Mouse (Mus musculus): ENCODE measurements around the gene Pik3r5. TPM values are rescaled to one million over a fixed set of nuclear protein-coding genes. Genes with fewer than 3 reads are reported as not detected.

Pik3r5 gene
- polyA plus RNA-seq, 1 experiment from 2014 or later = 0.74 TPM

- no peak overlapping the region for H3K27ac ChIP-seq (ENCODE audit: low read depth, low read length)
- H3K9ac ChIP-seq (ENCODE audit: low read depth, low read length) = no peak overlapping the region
- DNase-seq (ENCODE audit: low spot score) (no peak), ATAC-seq (ENCODE audit: low FRiP score) (no peak)
- H3K27me3 ChIP-seq (ENCODE audit: control insufficient read depth, insufficient read depth, low read length) = no peaks in the 10 kb centered on the region
- no peak overlapping the region for H3K4me2 ChIP-seq (replicated peaks; ENCODE audit: low read depth, low read length)
- H3K4me3 ChIP-seq (ENCODE audit: low read depth, low read length) = no peak overlapping the region
- no peaks in the 10 kb centered on the region for H3K36me3 ChIP-seq (ENCODE audit: control insufficient read depth, insufficient read depth, low read length)
- H3K4me1 ChIP-seq (replicated peaks; ENCODE audit: control insufficient read depth, insufficient read depth, low read length) = no peaks in the 10 kb centered on the region
- H3K9me3 ChIP-seq (ENCODE audit: control insufficient read depth, low read length) = no peaks in the 10 kb centered on the region
- WGBS = 69% methylated on average over 3 of the region's 3 CpGs
Observed at GRCm38 (mm10) chr11:68417001-68417400, 14.9 kb upstream of the Pik3r5 start.

GRCm38 (mm10) chr11:68417831-68418230, 14.1 kb upstream of the Pik3r5 start:
- peak; percentile 57 for DNase-seq (ENCODE audit: low spot score)
- no peak for ATAC-seq (ENCODE audit: low FRiP score)
- H3K9me3 ChIP-seq (ENCODE audit: control insufficient read depth, low read length) = no peaks in the 10 kb centered on the region
- no peak overlapping the region for H3K9ac ChIP-seq (ENCODE audit: low read depth, low read length)
- H3K27me3 ChIP-seq (ENCODE audit: control insufficient read depth, insufficient read depth, low read length) = no peaks in the 10 kb centered on the region
- H3K36me3 ChIP-seq (ENCODE audit: control insufficient read depth, insufficient read depth, low read length) = no peaks in the 10 kb centered on the region
- no peak overlapping the region for H3K4me2 ChIP-seq (replicated peaks; ENCODE audit: low read depth, low read length)
- WGBS = 47% methylated on average over 9 of the region's 9 CpGs
- H3K27ac ChIP-seq (ENCODE audit: low read depth, low read length) = no peak overlapping the region
- no peaks in the 10 kb centered on the region for H3K4me1 ChIP-seq (replicated peaks; ENCODE audit: control insufficient read depth, insufficient read depth, low read length)
- no peak overlapping the region for H3K4me3 ChIP-seq (ENCODE audit: low read depth, low read length)

DNA sequence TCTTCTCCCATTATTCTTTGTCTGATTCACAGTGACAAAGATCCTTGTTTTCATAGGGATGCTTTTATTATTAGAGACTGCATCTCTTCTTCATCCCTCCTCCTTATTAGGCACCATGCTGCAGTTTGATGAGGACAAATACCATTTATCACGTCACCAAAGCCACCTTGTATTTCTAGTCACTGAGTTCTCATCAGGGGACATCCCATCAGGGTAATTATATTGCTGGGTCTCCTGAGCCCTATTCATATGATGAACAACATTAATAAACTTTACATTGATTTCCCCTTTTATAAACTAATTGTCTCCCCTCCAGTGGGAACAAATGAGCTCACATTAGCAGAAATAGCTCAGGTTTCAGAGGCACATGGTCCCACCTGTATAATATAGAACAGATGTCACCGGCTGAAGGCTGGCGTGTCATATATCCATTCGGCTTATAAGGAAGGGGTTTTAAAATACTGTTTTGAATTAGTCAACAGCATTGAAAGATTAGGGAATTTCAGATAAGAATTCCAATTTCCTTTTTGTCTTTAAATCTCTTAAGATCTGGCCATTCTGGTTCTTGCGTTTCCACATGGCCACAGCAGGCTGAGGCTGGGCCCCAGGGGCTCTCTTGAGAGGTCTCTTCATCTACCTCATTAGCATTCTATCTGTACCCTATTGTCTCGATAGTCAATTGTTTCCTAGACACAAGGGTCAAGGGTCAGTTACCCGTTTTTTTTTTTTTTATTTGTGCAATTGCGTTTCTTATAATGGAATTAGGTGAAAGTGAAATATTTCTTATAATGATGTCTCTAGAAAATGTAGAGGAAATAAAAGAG, 6.2 kb upstream of the Pik3r5 start:
- no peak overlapping the region for H3K9ac ChIP-seq (ENCODE audit: low read depth, low read length)
- no peaks in the 10 kb centered on the region for H3K36me3 ChIP-seq (ENCODE audit: control insufficient read depth, insufficient read depth, low read length)
- no peaks in the 10 kb centered on the region for H3K9me3 ChIP-seq (ENCODE audit: control insufficient read depth, low read length)
- H3K4me2 ChIP-seq (replicated peaks; ENCODE audit: low read depth, low read length) = no peak overlapping the region
- peak; percentile 69 for ATAC-seq (ENCODE audit: low FRiP score)
- no peak overlapping the region for H3K27ac ChIP-seq (ENCODE audit: low read depth, low read length)
- H3K27me3 ChIP-seq (ENCODE audit: control insufficient read depth, insufficient read depth, low read length) = peaks cover 3% of the 10 kb centered on the region; the same call in 1 of the 2 replicates
- no peaks in the 10 kb centered on the region; the same call in 1 of the 2 replicates for H3K4me1 ChIP-seq (replicated peaks; ENCODE audit: control insufficient read depth, insufficient read depth, low read length)
- no peak overlapping the region for H3K4me3 ChIP-seq (ENCODE audit: low read depth, low read length)
- DNase-seq (ENCODE audit: low spot score) = peak; percentile 49
- 27% methylated on average over 8 of the region's 8 CpGs for WGBS

DNA sequence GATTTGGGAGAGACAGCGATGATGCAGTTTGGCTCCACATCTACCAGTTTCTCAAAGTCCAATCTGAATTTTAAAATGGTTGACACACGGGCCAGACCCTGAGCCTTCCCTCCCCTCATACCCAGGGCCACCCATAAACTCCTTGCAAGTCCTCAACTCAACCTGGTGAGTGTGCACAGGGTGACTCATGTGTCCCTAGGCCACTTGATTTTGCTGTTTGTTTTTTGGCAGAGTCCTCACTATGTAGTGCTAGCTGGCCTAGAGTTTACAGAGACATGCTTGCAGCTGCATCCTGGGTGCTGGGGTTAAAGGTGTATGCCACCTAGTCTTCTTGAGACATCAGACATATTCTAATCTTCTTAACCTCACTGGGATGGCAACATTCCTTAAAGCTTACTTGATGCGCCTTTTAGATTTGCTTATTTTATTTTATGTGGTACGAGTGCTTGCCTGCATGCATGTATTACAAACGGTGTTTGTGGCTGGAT, 4.8 kb upstream of the Pik3r5 start:
- Histone ChIP-seq H3K36me3 (ENCODE audit: control insufficient read depth, insufficient read depth, low read length) (no peaks in the 10 kb centered on the region), H3K27ac (ENCODE audit: low read depth, low read length) (no peak overlapping the region), H3K27me3 (ENCODE audit: control insufficient read depth, insufficient read depth, low read length) (peaks cover 6% of the 10 kb centered on the region; the same call in 1 of the 2 replicates), H3K4me3 (ENCODE audit: low read depth, low read length) (no peak overlapping the region), H3K9ac (ENCODE audit: low read depth, low read length) (no peak overlapping the region), H3K4me1 (replicated peaks; ENCODE audit: control insufficient read depth, insufficient read depth, low read length) (peaks cover 1% of the 10 kb centered on the region; the same call in 1 of the 2 replicates), H3K4me2 (replicated peaks; ENCODE audit: low read depth, low read length) (no peak overlapping the region), H3K9me3 (ENCODE audit: control insufficient read depth, low read length) (no peaks in the 10 kb centered on the region)
- WGBS = 75% methylated on average over 5 of the region's 5 CpGs
- DNase-seq (ENCODE audit: low spot score) (no peak), ATAC-seq (ENCODE audit: low FRiP score) (no peak)

DNA sequence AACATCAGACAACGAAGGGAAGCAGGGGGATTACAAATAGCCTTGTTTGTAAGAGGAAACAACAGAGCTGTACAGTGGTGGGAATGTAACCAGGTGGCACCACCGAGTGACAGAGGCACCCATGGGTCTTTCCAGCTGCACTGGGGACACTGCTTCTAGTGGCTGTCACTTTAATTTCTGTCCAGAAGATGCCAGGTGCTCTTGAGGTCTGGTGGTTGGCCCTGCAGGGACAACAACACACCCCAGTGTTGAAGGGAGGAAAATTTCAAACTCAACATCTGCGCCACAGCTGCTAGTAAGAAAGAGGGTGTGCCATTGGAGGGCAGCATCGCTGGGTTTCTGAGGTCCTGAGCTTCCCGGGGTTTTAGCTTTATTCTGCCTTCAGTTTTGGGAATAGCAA, 1.3 kb upstream of the Pik3r5 start:
- no peak overlapping the region for H3K9ac ChIP-seq (ENCODE audit: low read depth, low read length)
- H3K4me3 ChIP-seq (ENCODE audit: low read depth, low read length) = no peak overlapping the region
- no peak for DNase-seq (ENCODE audit: low spot score)
- peaks cover 9% of the 10 kb centered on the region; the same call in 1 of the 2 replicates for H3K27me3 ChIP-seq (ENCODE audit: control insufficient read depth, insufficient read depth, low read length)
- no peaks in the 10 kb centered on the region for H3K9me3 ChIP-seq (ENCODE audit: control insufficient read depth, low read length)
- H3K4me2 ChIP-seq (replicated peaks; ENCODE audit: low read depth, low read length) = no peak overlapping the region
- H3K36me3 ChIP-seq (ENCODE audit: control insufficient read depth, insufficient read depth, low read length) = no peaks in the 10 kb centered on the region
- no peak overlapping the region for H3K27ac ChIP-seq (ENCODE audit: low read depth, low read length)
- WGBS = 75% methylated on average over 5 of the region's 5 CpGs
- H3K4me1 ChIP-seq (replicated peaks; ENCODE audit: control insufficient read depth, insufficient read depth, low read length) = peaks cover 4% of the 10 kb centered on the region; the same call in 1 of the 2 replicates
- no peak for ATAC-seq (ENCODE audit: low FRiP score)

- H3K27me3 ChIP-seq (ENCODE audit: control insufficient read depth, insufficient read depth, low read length) = peaks cover 9% of the 10 kb centered on the region; the same call in 1 of the 2 replicates
- H3K4me1 ChIP-seq (replicated peaks; ENCODE audit: control insufficient read depth, insufficient read depth, low read length) = 0 out of 2 replicates have a peak, but pooled peaks cover 4% of the 10 kb centered on the region
- H3K4me3 ChIP-seq (ENCODE audit: low read depth, low read length) = peak overlapping the region; percentile 37
- H3K9me3 ChIP-seq (ENCODE audit: control insufficient read depth, low read length) = no peaks in the 10 kb centered on the region
- H3K9ac ChIP-seq (ENCODE audit: low read depth, low read length) = peak overlapping the region; percentile 52; the same call in 1 of the 2 replicates
- H3K4me2 ChIP-seq (replicated peaks; ENCODE audit: low read depth, low read length) = peak overlapping the region; percentile 55
- DNase-seq (ENCODE audit: low spot score) (no peak), ATAC-seq (ENCODE audit: low FRiP score) (peak; percentile 7; the same call in 1 of the 2 replicates)
- H3K27ac ChIP-seq (ENCODE audit: low read depth, low read length) = no peak overlapping the region
- WGBS = 34% methylated on average over 23 of the region's 23 CpGs
- no peaks in the 10 kb centered on the region for H3K36me3 ChIP-seq (ENCODE audit: control insufficient read depth, insufficient read depth, low read length)
Observed at GRCm38 (mm10) chr11:68432361-68433021, 570 bp downstream of the Pik3r5 start.

GRCm38 (mm10) chr11:68433534-68433933, 1.6 kb downstream of the Pik3r5 start:
- H3K4me3 ChIP-seq (ENCODE audit: low read depth, low read length) = no peak overlapping the region
- no peaks in the 10 kb centered on the region for H3K9me3 ChIP-seq (ENCODE audit: control insufficient read depth, low read length)
- ATAC-seq (ENCODE audit: low FRiP score) = no peak
- H3K27ac ChIP-seq (ENCODE audit: low read depth, low read length) = no peak overlapping the region
- no peak for DNase-seq (ENCODE audit: low spot score)
- 86% methylated on average over 5 of the region's 5 CpGs for WGBS
- no peak overlapping the region for H3K9ac ChIP-seq (ENCODE audit: low read depth, low read length)
- H3K4me2 ChIP-seq (replicated peaks; ENCODE audit: low read depth, low read length) = no peak overlapping the region
- no peaks in the 10 kb centered on the region for H3K36me3 ChIP-seq (ENCODE audit: control insufficient read depth, insufficient read depth, low read length)
- peaks cover 9% of the 10 kb centered on the region; the same call in 1 of the 2 replicates for H3K27me3 ChIP-seq (ENCODE audit: control insufficient read depth, insufficient read depth, low read length)
- H3K4me1 ChIP-seq (replicated peaks; ENCODE audit: control insufficient read depth, insufficient read depth, low read length) = 0 out of 2 replicates have a peak, but pooled peaks cover 4% of the 10 kb centered on the region

DNA sequence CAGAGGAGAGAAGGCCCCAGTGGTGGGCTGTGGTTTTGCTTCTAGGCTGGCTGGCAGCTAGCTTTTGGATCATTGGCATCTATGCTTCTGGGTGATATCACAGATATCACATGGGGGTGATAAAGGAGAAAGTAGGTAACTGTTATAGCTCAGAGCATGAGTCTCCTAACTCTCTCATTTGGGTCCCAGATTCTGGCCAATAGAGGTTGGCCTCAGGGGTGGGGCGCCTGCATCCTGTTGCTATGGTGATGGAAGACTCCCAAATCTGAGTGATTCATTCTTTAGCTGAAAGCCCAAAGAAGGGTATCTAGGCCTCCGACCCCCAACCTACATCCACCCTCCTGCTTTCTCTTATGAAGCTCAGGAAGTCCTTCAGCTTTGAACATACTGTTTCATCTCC, 2.8 kb downstream of the Pik3r5 start:
- WGBS = 76% methylated on average over 2 of the region's 2 CpGs
- no peak for ATAC-seq (ENCODE audit: low FRiP score)
- no peaks in the 10 kb centered on the region for H3K36me3 ChIP-seq (ENCODE audit: control insufficient read depth, insufficient read depth, low read length)
- no peaks in the 10 kb centered on the region for H3K9me3 ChIP-seq (ENCODE audit: control insufficient read depth, low read length)
- H3K4me3 ChIP-seq (ENCODE audit: low read depth, low read length) = no peak overlapping the region
- H3K27ac ChIP-seq (ENCODE audit: low read depth, low read length) = no peak overlapping the region
- H3K4me1 ChIP-seq (replicated peaks; ENCODE audit: control insufficient read depth, insufficient read depth, low read length) = 0 out of 2 replicates have a peak, but pooled peaks cover 4% of the 10 kb centered on the region
- DNase-seq (ENCODE audit: low spot score) = no peak
- no peak overlapping the region for H3K9ac ChIP-seq (ENCODE audit: low read depth, low read length)
- H3K27me3 ChIP-seq (ENCODE audit: control insufficient read depth, insufficient read depth, low read length) = peaks cover 9% of the 10 kb centered on the region; the same call in 1 of the 2 replicates
- H3K4me2 ChIP-seq (replicated peaks; ENCODE audit: low read depth, low read length) = no peak overlapping the region

Measured in hindbrain, embryonic 11.5 days (tissue).